Mouse (Mus musculus): ENCODE results near the gene Mrps27. TPM values are rescaled to one million over a fixed set of nuclear protein-coding genes. Genes with fewer than 3 reads are reported as not detected.
"Not testable (repeated sequence)": the region's sequence is repeated elsewhere in the genome, so short reads cannot be mapped to it uniquely, and the experiment has no call there.

Mrps27 gene
- total RNA-seq, 2 experiments from 2014 or later = 23.2 to 26.3 TPM

DNA sequence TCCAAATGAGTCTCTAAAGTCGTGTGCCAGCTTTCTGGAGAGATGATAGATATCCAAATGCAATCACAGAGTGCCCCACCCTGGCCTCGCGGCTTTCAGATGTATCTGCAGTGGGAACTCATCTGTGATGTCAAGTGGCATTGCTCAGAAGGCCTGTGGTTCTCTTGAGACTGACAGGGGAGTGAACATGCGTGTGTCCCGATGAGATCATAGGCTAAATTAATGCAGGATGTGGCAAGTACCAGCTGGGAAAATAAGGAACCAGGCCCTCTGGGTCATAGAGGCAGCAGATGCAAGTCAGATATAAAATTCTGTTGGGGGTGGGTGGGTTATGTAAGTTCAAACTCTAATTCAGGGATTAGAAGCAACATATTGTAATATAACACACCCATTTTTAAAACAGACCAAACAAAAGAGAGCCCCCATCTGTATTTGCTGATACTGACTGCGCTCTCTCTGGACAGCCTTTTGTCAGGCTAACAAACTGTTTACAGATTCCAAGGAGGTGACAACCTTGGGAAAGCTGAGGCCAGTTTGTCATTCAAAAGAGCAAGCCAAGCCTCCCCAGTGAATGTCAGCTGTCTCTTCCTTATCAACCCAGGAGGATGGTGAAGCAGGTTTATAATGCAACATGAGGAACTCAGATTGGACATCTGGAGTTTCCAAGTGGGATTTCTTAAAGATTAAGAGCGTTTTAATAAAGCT, 20.8 kb upstream of the Mrps27 start:
- H3K27ac ChIP-seq = peak overlapping the region; percentile 36; the same call in 1 of the 2 replicates
- DNase-seq (ENCODE audit: low spot score in 2 of 2) = no peak
- no peak for TF ChIP-seq CTCF (conservative IDR thresholded peaks at IDR 0.05)
- no peak overlapping the region for H3K4me3 ChIP-seq

DNA sequence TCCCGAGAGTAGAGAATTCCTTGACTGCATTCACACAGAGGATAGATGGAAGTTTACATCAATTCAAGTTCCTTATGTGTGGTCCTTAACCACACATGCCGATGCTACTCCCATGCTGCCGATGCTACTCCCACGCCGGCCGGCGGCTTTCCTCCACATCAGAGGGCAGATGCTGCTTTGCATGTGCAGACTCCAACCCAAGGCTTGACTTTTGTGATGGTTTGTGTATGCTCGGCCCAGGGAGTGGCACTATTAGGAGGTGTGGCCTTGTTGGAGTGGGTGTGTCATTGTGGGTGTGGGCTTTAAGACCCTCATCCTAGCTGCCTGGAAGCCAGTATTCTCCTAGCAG, 20.3 kb upstream of the Mrps27 start:
- not testable (repeated sequence) for DNase-seq (ENCODE audit: low spot score in 2 of 2); H3K27ac ChIP-seq; H3K4me3 ChIP-seq

DNA sequence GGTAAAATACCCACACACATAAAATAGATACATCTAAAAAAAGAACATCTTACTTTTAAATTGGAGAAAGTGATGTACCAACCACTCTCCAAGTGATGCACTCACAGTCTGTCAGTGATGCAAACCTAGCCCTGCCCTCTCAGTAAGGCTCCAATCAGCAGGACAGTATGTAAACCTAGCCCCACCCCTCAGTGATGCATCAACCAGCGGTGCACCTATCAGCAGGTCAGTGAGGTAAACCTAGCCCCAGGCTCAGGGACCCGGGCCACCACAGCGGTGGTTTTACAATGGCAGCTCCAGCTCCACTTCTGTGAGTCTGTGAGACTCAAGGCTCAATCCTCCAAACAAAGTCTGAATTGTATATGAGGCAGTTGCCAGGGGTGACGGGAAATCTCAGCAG, 13.3 kb upstream of the Mrps27 start:
- no peak for DNase-seq (ENCODE audit: low spot score in 2 of 2)
- Histone ChIP-seq H3K4me3 (no peak overlapping the region), H3K27ac (no peak overlapping the region)
- TF ChIP-seq CTCF (conservative IDR thresholded peaks at IDR 0.05) = no peak

DNA sequence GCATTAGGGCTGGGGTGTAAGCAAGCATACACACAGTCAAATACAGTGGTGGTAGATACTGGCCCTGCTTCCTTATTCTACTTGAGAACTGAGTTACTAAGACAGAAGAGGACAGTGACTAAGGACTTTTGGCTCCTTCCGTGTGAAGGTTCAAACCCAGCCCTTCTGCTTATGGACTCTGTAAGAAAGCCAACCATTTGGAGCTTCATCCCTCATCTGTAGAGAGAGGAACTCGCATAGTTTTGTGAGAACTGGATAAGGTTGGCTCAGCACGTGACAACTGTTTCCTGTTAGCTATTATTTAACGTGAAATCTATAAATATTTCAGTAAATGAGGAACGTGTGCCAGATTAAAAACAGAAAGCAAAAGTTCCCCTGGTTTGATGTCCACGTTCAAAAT, 7.1 kb upstream of the Mrps27 start:
- no peak for DNase-seq (ENCODE audit: low spot score in 2 of 2)
- H3K4me3 ChIP-seq = no peak overlapping the region
- H3K27ac ChIP-seq = no peak overlapping the region
- TF ChIP-seq CTCF (conservative IDR thresholded peaks at IDR 0.05) = no peak

- no peak for DNase-seq (ENCODE audit: low spot score in 2 of 2)
- Histone ChIP-seq H3K4me3 (no peak overlapping the region), H3K27ac (no peak overlapping the region)
- TF ChIP-seq CTCF (conservative IDR thresholded peaks at IDR 0.05) = no peak
Measured at GRCm38 (mm10) chr13:99341504-99341903, 3.1 kb upstream of the Mrps27 start.

GRCm38 (mm10) chr13:99343876-99344598, 549 bp upstream of the Mrps27 start:
- peak overlapping the region; percentile 65 for H3K4me3 ChIP-seq
- no peak for DNase-seq (ENCODE audit: low spot score in 2 of 2)
- H3K27ac ChIP-seq = peak overlapping the region; percentile 96
- TF ChIP-seq CTCF (conservative IDR thresholded peaks at IDR 0.05) = no peak

DNA sequence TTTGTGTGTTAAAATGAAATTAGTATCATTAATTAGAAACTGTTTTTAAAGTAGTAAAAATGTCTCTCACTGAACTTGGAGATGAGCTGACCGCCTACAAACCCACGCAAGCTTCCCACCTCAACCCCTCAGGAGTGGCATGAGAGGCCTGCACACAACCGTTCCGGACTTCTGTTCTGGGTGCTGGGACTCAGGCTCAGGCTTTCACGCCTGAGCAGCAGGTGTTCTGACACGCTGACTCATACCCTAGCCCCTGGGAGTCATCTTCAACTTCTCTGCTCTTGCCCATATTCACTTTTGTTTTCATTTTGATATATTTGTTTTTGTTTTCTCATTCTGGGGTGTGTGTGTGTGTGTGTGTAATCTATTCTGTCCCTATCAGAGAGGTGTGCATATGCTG, 5.4 kb downstream of the Mrps27 start:
- no peak overlapping the region for H3K27ac ChIP-seq

GRCm38 (mm10) chr13:99351186-99351585, 6.6 kb downstream of the Mrps27 start:
- DNase-seq (ENCODE audit: low spot score in 2 of 2) = no peak
- Histone ChIP-seq H3K4me3 (no peak overlapping the region), H3K27ac (no peak overlapping the region)
- TF ChIP-seq CTCF (conservative IDR thresholded peaks at IDR 0.05) = no peak

More for the DNA sequence above, 5.4 kb downstream of the Mrps27 start:
- TF ChIP-seq CTCF (conservative IDR thresholded peaks at IDR 0.05) = no peak
- no peak overlapping the region for H3K4me3 ChIP-seq
- no peak for DNase-seq (ENCODE audit: low spot score in 2 of 2)

GRCm38 (mm10) chr13:99351596-99351995, 7.0 kb downstream of the Mrps27 start:
- Histone ChIP-seq H3K4me3 (no peak overlapping the region), H3K27ac (no peak overlapping the region)
- TF ChIP-seq CTCF (conservative IDR thresholded peaks at IDR 0.05) = no peak
- no peak for DNase-seq (ENCODE audit: low spot score in 2 of 2)

- H3K4me3 ChIP-seq = peak overlapping the region; percentile 70
- DNase-seq (ENCODE audit: low spot score in 2 of 2) = peak; percentile 96 to 97
- TF ChIP-seq CTCF (conservative IDR thresholded peaks at IDR 0.05) = peak; percentile 95
- peak overlapping the region; percentile 92 for H3K27ac ChIP-seq
Measured at GRCm38 (mm10) chr13:99352758-99353489, 8.3 kb downstream of the Mrps27 start.

DNA sequence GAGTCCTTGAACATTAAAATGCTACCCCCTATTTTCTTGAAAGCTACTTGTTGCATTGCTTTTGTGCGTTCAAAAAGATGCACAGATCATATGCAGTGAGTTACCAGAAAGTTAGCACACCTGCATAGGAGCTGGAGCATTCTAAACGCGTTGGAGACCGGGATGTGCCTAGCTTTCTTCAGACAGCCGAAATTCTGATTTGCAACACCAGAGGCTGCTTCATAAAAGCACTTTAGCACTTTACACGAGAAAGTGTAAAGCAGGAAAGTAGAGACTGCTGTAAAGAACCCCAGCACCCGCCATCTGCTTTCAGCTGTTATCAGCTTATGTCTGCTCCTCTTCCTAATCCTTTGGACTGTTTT, 8.9 kb downstream of the Mrps27 start:
- TF ChIP-seq CTCF (conservative IDR thresholded peaks at IDR 0.05) = no peak
- DNase-seq (ENCODE audit: low spot score in 2 of 2) = no peak
- peak overlapping the region; percentile 92 for H3K27ac ChIP-seq
- peak overlapping the region; percentile 70 for H3K4me3 ChIP-seq

DNA sequence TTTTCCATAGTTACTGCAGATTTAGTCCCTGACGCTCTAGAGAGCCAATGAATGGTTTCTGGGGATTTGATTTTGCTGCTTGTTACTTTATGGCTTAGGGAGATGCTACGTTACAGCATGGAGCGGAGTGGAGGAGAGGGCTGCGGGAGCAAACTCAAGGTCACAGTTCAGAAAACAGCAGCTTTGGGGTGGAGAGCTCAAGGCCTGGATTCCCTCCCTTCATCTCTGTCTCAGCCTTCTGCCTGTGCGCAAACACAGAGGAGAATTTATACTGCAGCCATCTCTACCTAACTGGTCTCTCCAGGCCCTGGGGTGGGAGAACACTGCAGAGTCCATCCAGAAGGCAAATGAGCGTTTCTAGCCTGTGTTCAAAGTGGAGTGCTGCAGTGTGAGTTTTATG, 10.5 kb downstream of the Mrps27 start:
- H3K27ac ChIP-seq = no peak overlapping the region
- DNase-seq (ENCODE audit: low spot score in 2 of 2) = no peak
- no peak for TF ChIP-seq CTCF (conservative IDR thresholded peaks at IDR 0.05)
- no peak overlapping the region for H3K4me3 ChIP-seq

DNA sequence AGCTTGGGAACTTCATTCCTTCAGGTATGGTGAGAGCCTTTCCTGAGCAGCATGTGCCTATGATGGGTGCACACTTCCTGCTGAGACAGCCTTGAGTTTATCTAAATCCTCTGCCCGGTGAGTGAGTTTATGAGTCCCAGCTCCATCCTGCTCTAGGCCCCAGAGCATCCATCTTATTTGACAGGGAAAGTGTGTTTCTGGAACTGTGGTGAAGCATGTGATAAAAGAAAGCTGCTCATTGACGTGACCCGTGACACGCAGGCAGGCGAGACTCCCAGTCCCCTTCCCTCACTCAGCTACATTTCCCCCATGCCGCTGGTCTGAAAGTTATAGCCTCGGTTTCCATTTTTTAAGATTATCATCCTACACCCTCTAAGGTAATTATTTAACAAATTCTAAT, 11.3 kb downstream of the Mrps27 start:
- no peak for TF ChIP-seq CTCF (conservative IDR thresholded peaks at IDR 0.05)
- DNase-seq (ENCODE audit: low spot score in 2 of 2) = no peak
- Histone ChIP-seq H3K4me3 (no peak overlapping the region), H3K27ac (no peak overlapping the region)

All from layer of hippocampus, adult 2 months (tissue).